Mouse (Mus musculus) liver, embryonic 14.5 days (tissue): ENCODE data around the gene Il12rb1.

ENCODE experiments used
- CTCF ChIP-seq: IDR thresholded peaks from 2 replicates; pipeline ENCODE4 v1.5.1; 2016; ENCODE audit warnings: antibody characterized with exemption, low read depth, control low read depth
- EP300 ChIP-seq: IDR thresholded peaks from 2 replicates; pipeline ENCODE4 v1.6.1; 2016; ENCODE audit warnings: antibody characterized with exemption, low read depth

DNA sequence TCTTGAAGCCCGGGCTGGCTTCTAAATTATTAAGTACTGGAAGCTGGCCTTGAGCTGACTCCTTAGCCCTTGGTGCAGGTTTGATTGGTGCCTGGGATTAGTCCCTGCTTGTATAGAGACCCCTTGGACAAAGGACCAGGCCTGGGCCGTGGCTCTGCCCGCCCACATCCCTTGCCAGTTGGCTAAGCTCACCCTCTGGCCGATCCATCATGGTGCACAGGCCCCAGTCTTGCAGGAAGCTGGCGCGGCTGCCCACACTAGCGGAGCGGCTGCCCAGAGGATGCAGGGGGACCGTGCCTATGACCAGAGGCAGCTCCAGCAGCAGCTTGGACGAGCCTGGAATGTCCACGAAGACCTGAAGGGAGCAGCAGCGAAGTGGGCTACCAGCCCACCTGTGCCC, 28.4 kb downstream of the Il12rb1 start:
- TF ChIP-seq EP300 (no peak), CTCF (no peak)
